Mouse (Mus musculus) kidney, postnatal 4 days (tissue): Measurements from ENCODE around the gene Tmprss4.

Source experiments
- DNase-seq, 2 experiments: peaks; one replicate each; pipeline ENCODE4 v3.0.0; 2021; ENCODE audit warnings: mixed read lengths in 2 of 2

The Tmprss4 gene

GRCm38 (mm10) chr9:45136442-45137169, 67.3 kb downstream of the Tmprss4 start:
- DNase-seq: no peak

GRCm38 (mm10) chr9:45133484-45134310, 70.2 kb downstream of the Tmprss4 start:
- peak; percentile 75 to 82 for DNase-seq

- no peak for DNase-seq
Observed at GRCm38 (mm10) chr9:45130119-45130518, 73.8 kb downstream of the Tmprss4 start.

DNA sequence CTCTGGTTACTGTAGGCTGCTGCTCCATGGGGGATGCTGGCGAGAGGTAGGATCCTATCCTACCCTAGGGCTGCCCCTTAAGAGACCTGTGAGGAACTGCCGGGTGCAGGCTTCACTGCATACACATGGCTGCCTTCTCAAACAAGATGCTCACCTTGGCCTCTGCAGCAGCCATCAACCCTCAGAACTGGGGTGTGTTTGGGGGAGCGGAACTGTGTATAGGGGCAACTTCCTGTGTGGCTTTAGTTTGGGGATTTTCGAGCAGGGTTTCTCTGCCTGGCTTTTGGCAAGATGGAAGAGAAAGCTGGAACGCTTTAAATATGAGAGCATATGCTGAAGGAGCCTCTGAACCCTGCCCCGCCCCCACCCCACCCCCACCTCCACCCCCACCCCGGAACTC, 77.0 kb downstream of the Tmprss4 start:
- no peak for DNase-seq

- DNase-seq: no peak
Observed at GRCm38 (mm10) chr9:45125211-45125610, 78.7 kb downstream of the Tmprss4 start.
